Mouse (Mus musculus) hematopoietic stem cell, adult 5-6 weeks (primary cell): ENCODE data around the gene Cldn18. TPM values are rescaled to one million over a fixed set of nuclear protein-coding genes. Genes with fewer than 3 reads are reported as not detected.

Source experiments
- total RNA-seq: library from RNA; stranded (forward); fragments of 172-1452, 232-1000 nt; gene quantifications from 2 replicates; pipeline ENCODE4 v1.2.3, GENCODE M21; 2017

The Cldn18 gene
- total RNA-seq, 1 experiment from 2014 or later, result not detected

Other genes starting within 250 kb of the Cldn18 start
- gene Armc8, start 148.4 kb downstream of the Cldn18 start, total RNA-seq, result 34.0 and 43.3 TPM in 2 replicates
- gene Dbr1, start 141.5 kb downstream of the Cldn18 start, total RNA-seq, result 58.3 and 65.2 TPM in 2 replicates
- not detected in 2 replicates for gene A4gnt, start 104.8 kb downstream of the Cldn18 start, total RNA-seq
- gene Dzip1l, start 87.8 kb downstream of the Cldn18 start, total RNA-seq, result 0.06 TPM in 1 of 2 replicates, not detected in the other
- gene Sox14, start 158.9 kb upstream of the Cldn18 start, total RNA-seq, result not detected in 2 replicates